Mouse (Mus musculus) adrenal gland, adult (tissue): Measurements from ENCODE around the gene AC134908.4.
"Not testable (repeated sequence)": the region's sequence is repeated elsewhere in the genome, so short reads cannot be mapped to it uniquely, and the experiment has no call there.

ENCODE experiments used
- DNase-seq, 2 experiments: peaks; one replicate each; pipeline ENCODE4 v3.0.0; 2022 to 2023; ENCODE audit warnings: low spot score in 1 of 2; ENCODE audit not compliant: inconsistent age in 2 of 2

The AC134908.4 gene

GRCm38 (mm10) chr17:25808789-25809605 is 13.5 kb upstream of the AC134908.4 start, which contains the start of gene Fbxl16:
Gene Fbxl16, plus strand, starts transcription at chr17:25809085.
- DNase-seq, result peak; percentile 93 to 95

GRCm38 (mm10) chr17:25808028-25808427 is 12.6 kb upstream of the AC134908.4 start:
- DNase-seq, result no peak

- not testable (repeated sequence) for DNase-seq
These were observed 12.0 kb upstream of the AC134908.4 start for GRCm38 (mm10) chr17:25807452-25807851.

GRCm38 (mm10) chr17:25806507-25806906 is 11.0 kb upstream of the AC134908.4 start:
- peak; percentile 69 to 86 for DNase-seq

GRCm38 (mm10) chr17:25802825-25803517 is 7.5 kb upstream of the AC134908.4 start:
- DNase-seq, result peak; percentile 87 to 93

GRCm38 (mm10) chr17:25801029-25801428 is 5.6 kb upstream of the AC134908.4 start:
- DNase-seq, result peak; percentile 70 to 91

- DNase-seq, result peak; percentile 90 to 95
These were observed 1.5 kb upstream of the AC134908.4 start, which contains the start of gene Metrn for GRCm38 (mm10) chr17:25796951-25797369. Gene Metrn, minus strand, starts transcription at chr17:25797136.

- peak; percentile 59 to 79 for DNase-seq
These were observed 832 bp upstream of the AC134908.4 start for GRCm38 (mm10) chr17:25796211-25796771.

- DNase-seq, result no peak
These were observed 461 bp downstream of the AC134908.4 start for GRCm38 (mm10) chr17:25794998-25795397.

GRCm38 (mm10) chr17:25794197-25794596 is 1.3 kb downstream of the AC134908.4 start:
- DNase-seq, result no peak

GRCm38 (mm10) chr17:25792615-25793014 is 2.8 kb downstream of the AC134908.4 start, which contains the start of gene Fam173a:
Gene Fam173a, minus strand, starts transcription at chr17:25792901.
- peak in 1 of 2 experiments; percentile 81 for DNase-seq

- peak; percentile 87 to 96 for DNase-seq
These were observed 3.5 kb downstream of the AC134908.4 start for GRCm38 (mm10) chr17:25791843-25792527.

GRCm38 (mm10) chr17:25791320-25791842 is 4.1 kb downstream of the AC134908.4 start:
- peak in 1 of 2 experiments; percentile 16 for DNase-seq

GRCm38 (mm10) chr17:25786781-25787504 is 8.5 kb downstream of the AC134908.4 start:
- DNase-seq, result peak in 1 of 2 experiments; percentile 25

- DNase-seq, result no peak
These were observed 9.2 kb downstream of the AC134908.4 start, which contains the start of gene Ccdc78 for GRCm38 (mm10) chr17:25786280-25786679. Gene Ccdc78, plus strand, starts transcription at chr17:25786580.

GRCm38 (mm10) chr17:25785281-25785745 is 10.1 kb downstream of the AC134908.4 start, which contains the start of gene Haghl:
Gene Haghl, minus strand, starts transcription at chr17:25785673.
- DNase-seq, result peak; percentile 97 to 100

GRCm38 (mm10) chr17:25783861-25784574 is 11.4 kb downstream of the AC134908.4 start:
- DNase-seq, result peak in 1 of 2 experiments; percentile 53

- peak; percentile 67 to 88 for DNase-seq
These were observed 12.4 kb downstream of the AC134908.4 start for GRCm38 (mm10) chr17:25783086-25783485.

GRCm38 (mm10) chr17:25781339-25781738 is 14.1 kb downstream of the AC134908.4 start:
- DNase-seq, result no peak
